Mouse (Mus musculus) lung, adult 2 months (tissue): ENCODE measurements around the gene Spon1.

Source experiments
- CTCF ChIP-seq: fragments of 200-500 bp; IDR thresholded peaks from 2 replicates; pipeline ENCODE4 v1.5.1; 2011; ENCODE audit warnings: mild to moderate bottlenecking, low read length, control low read depth; ENCODE audit not compliant: insufficient read depth
- POLR2A ChIP-seq: fragments of 200-500 bp; IDR thresholded peaks from 2 replicates; pipeline ENCODE4 v1.6.1; 2011; ENCODE audit warnings: low read depth, mild to moderate bottlenecking, control low read depth, low read length, borderline replicate concordance; ENCODE audit errors: extremely low read depth

- no peak for TF ChIP-seq POLR2A
- TF ChIP-seq CTCF = no peak
Measured at GRCm38 (mm10) chr7:113766498-113766941, 722 bp downstream of the Spon1 start.
